Mouse (Mus musculus): ENCODE results near the gene Fstl3.

DNA sequence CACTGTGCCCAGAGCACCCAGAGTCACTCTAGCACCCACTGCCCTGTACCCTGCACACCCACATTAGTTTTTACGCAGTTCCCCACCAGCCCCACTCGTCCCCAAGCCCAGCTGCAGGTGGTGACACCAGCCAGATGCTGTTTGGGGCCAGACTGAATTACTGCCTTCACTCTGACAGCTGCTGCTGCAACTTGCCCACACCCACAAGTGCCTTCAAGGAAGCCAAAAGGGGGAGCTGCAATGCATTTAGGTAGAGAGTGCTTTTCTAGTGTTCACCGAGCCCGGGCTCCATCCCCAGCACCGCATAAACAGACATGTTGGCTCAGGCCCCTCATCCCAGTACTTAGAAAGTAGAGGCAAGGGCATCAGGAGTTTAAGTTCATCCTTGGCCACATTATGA lies 4.9 kb downstream of the Fstl3 start:
- TF ChIP-seq POLR2A (IDR thresholded peaks at IDR 0.05; ENCODE audit: borderline replicate concordance, control insufficient read depth, low read depth, low read length) = no peak
- no peak for TF ChIP-seq CTCF (IDR thresholded peaks at IDR 0.05; ENCODE audit: control insufficient read depth, insufficient read depth, low read length)
